Mouse (Mus musculus): ENCODE results near the gene Irx3. TPM values are rescaled to one million over a fixed set of nuclear protein-coding genes. Genes with fewer than 3 reads are reported as not detected.

The Irx3 gene
- polyA plus RNA-seq, 1 experiment from 2014 or later, result 0.29 TPM

GRCm38 (mm10) chr8:91780648-91781047 is 21.2 kb downstream of the Irx3 start:
- Histone ChIP-seq H3K27ac (ENCODE audit: low read depth, low read length) (no peak overlapping the region), H3K9ac (ENCODE audit: low read depth, low read length) (no peak overlapping the region), H3K4me1 (replicated peaks; ENCODE audit: control insufficient read depth, insufficient read depth, low read length) (no peaks in the 10 kb centered on the region), H3K27me3 (replicated peaks; ENCODE audit: control insufficient read depth, insufficient read depth, low read length) (no peaks in the 10 kb centered on the region), H3K9me3 (ENCODE audit: control insufficient read depth) (no peaks in the 10 kb centered on the region), H3K4me3 (ENCODE audit: low read depth, low read length) (no peak overlapping the region), H3K36me3 (ENCODE audit: control insufficient read depth, insufficient read depth) (no peaks in the 10 kb centered on the region), H3K4me2 (replicated peaks; ENCODE audit: low read depth) (no peak overlapping the region)
- ATAC-seq, result no peak
- 65% methylated on average over 3 of the region's 3 CpGs for WGBS
- no peak for TF ChIP-seq CTCF (IDR thresholded peaks at IDR 0.05; ENCODE audit: low read depth)

- Histone ChIP-seq H3K9ac (ENCODE audit: low read depth, low read length) (no peak overlapping the region), H3K27ac (ENCODE audit: low read depth, low read length) (no peak overlapping the region), H3K4me3 (ENCODE audit: low read depth, low read length) (no peak overlapping the region), H3K9me3 (ENCODE audit: control insufficient read depth) (no peaks in the 10 kb centered on the region), H3K4me2 (replicated peaks; ENCODE audit: low read depth) (no peak overlapping the region), H3K27me3 (replicated peaks; ENCODE audit: control insufficient read depth, insufficient read depth, low read length) (no peaks in the 10 kb centered on the region), H3K36me3 (ENCODE audit: control insufficient read depth, insufficient read depth) (no peaks in the 10 kb centered on the region), H3K4me1 (replicated peaks; ENCODE audit: control insufficient read depth, insufficient read depth, low read length) (no peaks in the 10 kb centered on the region)
- TF ChIP-seq CTCF (IDR thresholded peaks at IDR 0.05; ENCODE audit: low read depth), result no peak
- whole genome bisulfite sequencing, result 60% methylated on average over 6 of the region's 6 CpGs
- no peak for ATAC-seq
Measured at GRCm38 (mm10) chr8:91768857-91769256, 33.0 kb downstream of the Irx3 start.

- 68% methylated on average over 8 of the region's 8 CpGs for WGBS
- H3K4me2 ChIP-seq (replicated peaks; ENCODE audit: low read depth), result no peak overlapping the region
- no peaks in the 10 kb centered on the region for H3K36me3 ChIP-seq (ENCODE audit: control insufficient read depth, insufficient read depth)
Measured at GRCm38 (mm10) chr8:91765411-91766034, 36.3 kb downstream of the Irx3 start.

GRCm38 (mm10) chr8:91755566-91755965 is 46.3 kb downstream of the Irx3 start:
- no peak for ATAC-seq
- no peaks in the 10 kb centered on the region for H3K36me3 ChIP-seq (ENCODE audit: control insufficient read depth, insufficient read depth)
- no peaks in the 10 kb centered on the region for H3K4me1 ChIP-seq (replicated peaks; ENCODE audit: control insufficient read depth, insufficient read depth, low read length)
- H3K4me2 ChIP-seq (replicated peaks; ENCODE audit: low read depth), result no peak overlapping the region
- no peaks in the 10 kb centered on the region for H3K27me3 ChIP-seq (replicated peaks; ENCODE audit: control insufficient read depth, insufficient read depth, low read length)
- no peaks in the 10 kb centered on the region for H3K9me3 ChIP-seq (ENCODE audit: control insufficient read depth)
- no peak overlapping the region for H3K27ac ChIP-seq (ENCODE audit: low read depth, low read length)
- H3K9ac ChIP-seq (ENCODE audit: low read depth, low read length), result no peak overlapping the region
- TF ChIP-seq CTCF (IDR thresholded peaks at IDR 0.05; ENCODE audit: low read depth), result no peak
- 86% methylated on average over 7 of the region's 7 CpGs for WGBS
- no peak overlapping the region for H3K4me3 ChIP-seq (ENCODE audit: low read depth, low read length)

More at GRCm38 (mm10) chr8:91765411-91766034, 36.3 kb downstream of the Irx3 start:
- no peak overlapping the region for H3K4me3 ChIP-seq (ENCODE audit: low read depth, low read length)
- H3K9me3 ChIP-seq (ENCODE audit: control insufficient read depth), result no peaks in the 10 kb centered on the region
- no peaks in the 10 kb centered on the region for H3K27me3 ChIP-seq (replicated peaks; ENCODE audit: control insufficient read depth, insufficient read depth, low read length)
- H3K9ac ChIP-seq (ENCODE audit: low read depth, low read length), result no peak overlapping the region
- no peak overlapping the region for H3K27ac ChIP-seq (ENCODE audit: low read depth, low read length)
- no peaks in the 10 kb centered on the region for H3K4me1 ChIP-seq (replicated peaks; ENCODE audit: control insufficient read depth, insufficient read depth, low read length)
- no peak for TF ChIP-seq CTCF (IDR thresholded peaks at IDR 0.05; ENCODE audit: low read depth)
- no peak for ATAC-seq

DNA sequence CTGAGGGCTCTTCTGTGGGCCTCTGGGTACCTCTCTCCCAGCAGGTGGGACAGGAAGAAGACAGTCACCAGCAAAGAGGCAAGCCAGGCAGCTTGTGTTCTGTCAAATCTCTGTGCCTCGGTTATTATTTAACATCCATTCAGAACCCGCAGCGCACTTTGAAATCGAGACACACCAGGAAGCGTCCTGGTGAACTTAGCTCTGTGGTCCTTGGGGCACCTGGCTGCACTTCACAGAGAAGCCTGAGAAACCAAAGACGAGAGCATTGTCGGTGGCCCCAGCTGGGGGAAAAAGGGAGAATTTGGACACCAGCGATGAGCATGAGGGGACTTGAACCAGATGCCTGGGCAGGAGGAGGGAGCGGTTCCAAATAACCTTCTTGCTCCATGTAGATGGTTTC is 46.8 kb downstream of the Irx3 start:
- Histone ChIP-seq H3K9ac (ENCODE audit: low read depth, low read length) (no peak overlapping the region), H3K4me1 (replicated peaks; ENCODE audit: control insufficient read depth, insufficient read depth, low read length) (no peaks in the 10 kb centered on the region), H3K4me2 (replicated peaks; ENCODE audit: low read depth) (no peak overlapping the region), H3K36me3 (ENCODE audit: control insufficient read depth, insufficient read depth) (no peaks in the 10 kb centered on the region), H3K27me3 (replicated peaks; ENCODE audit: control insufficient read depth, insufficient read depth, low read length) (no peaks in the 10 kb centered on the region), H3K27ac (ENCODE audit: low read depth, low read length) (no peak overlapping the region), H3K9me3 (ENCODE audit: control insufficient read depth) (no peaks in the 10 kb centered on the region), H3K4me3 (ENCODE audit: low read depth, low read length) (no peak overlapping the region)
- WGBS, result 83% methylated on average over 9 of the region's 9 CpGs
- no peak for TF ChIP-seq CTCF (IDR thresholded peaks at IDR 0.05; ENCODE audit: low read depth)
- no peak for ATAC-seq

DNA sequence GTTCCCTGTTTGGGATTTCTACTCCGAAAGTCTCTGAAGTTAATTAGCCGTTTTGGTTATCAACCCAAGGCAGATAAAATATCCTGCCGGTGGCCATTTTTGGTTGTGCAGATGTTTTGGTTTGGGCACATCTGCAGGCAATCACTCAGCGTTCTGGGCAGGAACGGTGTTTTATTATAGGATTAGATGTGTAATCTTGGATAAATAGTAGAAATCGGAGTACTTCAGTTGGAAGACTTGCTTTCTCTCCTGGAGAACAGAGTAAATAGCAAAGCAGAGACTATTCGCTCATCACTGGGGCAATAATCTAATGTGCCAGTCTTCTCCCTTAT is 51.1 kb downstream of the Irx3 start:
- H3K27me3 ChIP-seq (replicated peaks; ENCODE audit: control insufficient read depth, insufficient read depth, low read length), result no peaks in the 10 kb centered on the region; the same call in 1 of the 2 replicates
- no peak overlapping the region for H3K4me3 ChIP-seq (ENCODE audit: low read depth, low read length)
- no peak overlapping the region for H3K4me2 ChIP-seq (replicated peaks; ENCODE audit: low read depth)
- ATAC-seq, result no peak
- no peak overlapping the region for H3K27ac ChIP-seq (ENCODE audit: low read depth, low read length)
- H3K9me3 ChIP-seq (ENCODE audit: control insufficient read depth), result no peaks in the 10 kb centered on the region
- no peak for TF ChIP-seq CTCF (IDR thresholded peaks at IDR 0.05; ENCODE audit: low read depth)
- no peaks in the 10 kb centered on the region for H3K4me1 ChIP-seq (replicated peaks; ENCODE audit: control insufficient read depth, insufficient read depth, low read length)
- H3K36me3 ChIP-seq (ENCODE audit: control insufficient read depth, insufficient read depth), result no peaks in the 10 kb centered on the region
- H3K9ac ChIP-seq (ENCODE audit: low read depth, low read length), result no peak overlapping the region
- WGBS, result 62% methylated on average over 7 of the region's 7 CpGs
